13 mouse cellular contexts compared by ENCODE assay signal in the genomic region with DNA sequence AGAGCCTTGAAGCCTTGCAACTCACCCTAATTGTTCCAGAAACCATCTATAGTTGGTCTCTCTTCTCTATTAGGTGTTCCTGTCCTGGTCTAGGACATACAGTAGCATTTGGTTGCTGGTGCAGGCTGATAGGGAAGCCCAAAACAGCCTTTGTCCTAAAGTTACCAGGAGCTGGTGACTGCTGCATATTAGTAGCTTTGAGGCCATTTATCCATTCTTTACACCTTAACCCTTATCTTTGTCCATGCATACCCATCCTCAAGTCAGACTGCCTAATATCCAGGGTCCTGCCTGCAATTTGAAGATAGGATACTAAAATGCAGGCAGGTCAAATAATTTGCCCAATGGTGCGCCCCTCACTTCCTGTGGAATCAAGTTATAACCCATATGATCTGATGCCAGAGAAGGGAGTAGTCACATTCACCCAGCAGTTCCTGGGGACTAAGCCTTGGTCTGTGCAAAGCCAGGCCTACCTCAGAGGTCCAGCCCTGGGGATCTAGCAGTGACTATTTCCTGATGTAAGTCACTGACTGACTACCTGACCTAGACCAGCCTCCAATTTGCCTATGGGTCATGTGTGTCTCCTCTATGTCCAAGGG. TPM values are rescaled to one million over a fixed set of nuclear protein-coding genes. Genes with fewer than 3 reads are reported as not detected.
DNase-seq lines count a peak whose midpoint lies in the region; ATAC-seq lines count a peak whose summit lies in the region.
"Had no signal": no experiment of that assay in that cellular context is flagged by ENCODE, and none has a peak within 500 bp of the region (broad histone marks: within the 10 kb centered on the region; RNA-seq: fewer than 3 reads in every experiment).

No protein-coding gene starts in this region.

- peaks cover 34% of the 10 kb centered on the region for H3K27me3 ChIP-seq in heart, embryonic 13.5 days (replicated peaks)
- H3K27me3 ChIP-seq in lung, embryonic 16.5 days (ENCODE audit: control insufficient read depth, insufficient read depth, low read depth, low read length), result no peaks in the 10 kb centered on the region
- H3K27me3 ChIP-seq in liver, embryonic 11.5 days (replicated peaks; ENCODE audit: control insufficient read depth, insufficient read depth, low read length), result peaks cover 19% of the 10 kb centered on the region
- H3K27me3 ChIP-seq in stomach, embryonic 16.5 days (ENCODE audit: control insufficient read depth, insufficient read depth, low read length), result 0 out of 2 replicates have a peak, but pooled peaks cover 7% of the 10 kb centered on the region
- H3K27me3 ChIP-seq: forebrain, embryonic 15.5 days had no signal

- no peaks in the 10 kb centered on the region for H3K36me3 ChIP-seq in heart, embryonic 13.5 days
- no peaks in the 10 kb centered on the region for H3K36me3 ChIP-seq in lung, embryonic 16.5 days (ENCODE audit: control insufficient read depth, insufficient read depth, low read length)
- no peaks in the 10 kb centered on the region for H3K36me3 ChIP-seq in liver, embryonic 11.5 days (ENCODE audit: control insufficient read depth, insufficient read depth, low read length)
- no peaks in the 10 kb centered on the region for H3K36me3 ChIP-seq in stomach, embryonic 16.5 days (ENCODE audit: control insufficient read depth, insufficient read depth, low read length)
- H3K36me3 ChIP-seq: forebrain, embryonic 15.5 days had no signal

- no peaks in the 10 kb centered on the region for H3K9me3 ChIP-seq in heart, embryonic 13.5 days
- H3K9me3 ChIP-seq in lung, embryonic 16.5 days (ENCODE audit: control insufficient read depth, low read length), result no peaks in the 10 kb centered on the region
- H3K9me3 ChIP-seq in liver, embryonic 11.5 days (ENCODE audit: control insufficient read depth, low read length), result no peaks in the 10 kb centered on the region
- H3K9me3 ChIP-seq in stomach, embryonic 16.5 days (replicated peaks; ENCODE audit: control insufficient read depth, low read length), result no peaks in the 10 kb centered on the region
- H3K9me3 ChIP-seq: forebrain, embryonic 15.5 days had no signal

- no peak overlapping the region for H3K9ac ChIP-seq in heart, embryonic 13.5 days
- H3K9ac ChIP-seq in lung, embryonic 16.5 days (ENCODE audit: low read length), result 0 out of 2 replicates have a peak overlapping the region, but pooled peaks have one; percentile 20
- H3K9ac ChIP-seq in liver, embryonic 11.5 days (ENCODE audit: low read depth, low read length), result no peak overlapping the region
- H3K9ac ChIP-seq in stomach, embryonic 16.5 days (ENCODE audit: low read length), result no peak overlapping the region
- H3K9ac ChIP-seq: forebrain, embryonic 15.5 days had no signal

- H3K27ac ChIP-seq in heart, embryonic 13.5 days (replicated peaks), result peak overlapping the region; percentile 82
- peak overlapping the region; percentile 91 for H3K27ac ChIP-seq in lung, embryonic 16.5 days (ENCODE audit: low read length)
- peak overlapping the region; percentile 6; the same call in 1 of the 2 replicates for H3K27ac ChIP-seq in liver, embryonic 11.5 days (ENCODE audit: low read depth, low read length)
- peak overlapping the region; percentile 82 for H3K27ac ChIP-seq in stomach, embryonic 16.5 days (ENCODE audit: low read length)
- H3K27ac ChIP-seq: forebrain, embryonic 15.5 days had no signal

- no peak overlapping the region for H3K4me3 ChIP-seq in heart, embryonic 13.5 days
- no peak overlapping the region for H3K4me3 ChIP-seq in lung, embryonic 16.5 days (ENCODE audit: low read length)
- no peak overlapping the region for H3K4me3 ChIP-seq in liver, embryonic 11.5 days (ENCODE audit: low read depth, low read length)
- H3K4me3 ChIP-seq in stomach, embryonic 16.5 days (replicated peaks; ENCODE audit: low read length), result no peak overlapping the region
- H3K4me3 ChIP-seq: forebrain, embryonic 15.5 days had no signal

- no peak overlapping the region for H3K4me2 ChIP-seq in heart, embryonic 13.5 days
- no peak overlapping the region for H3K4me2 ChIP-seq in lung, embryonic 16.5 days (ENCODE audit: low read depth, low read length)
- no peak overlapping the region for H3K4me2 ChIP-seq in liver, embryonic 11.5 days
- H3K4me2 ChIP-seq in stomach, embryonic 16.5 days (ENCODE audit: low read depth, low read length), result no peak overlapping the region
- H3K4me2 ChIP-seq: forebrain, embryonic 15.5 days had no signal

- H3K4me1 ChIP-seq in heart, embryonic 13.5 days, result peaks cover 27% of the 10 kb centered on the region
- peaks cover 30% of the 10 kb centered on the region for H3K4me1 ChIP-seq in lung, embryonic 16.5 days (replicated peaks; ENCODE audit: control insufficient read depth, insufficient read depth, low read length)
- H3K4me1 ChIP-seq in liver, embryonic 11.5 days (replicated peaks; ENCODE audit: control insufficient read depth, insufficient read depth, low read length), result peaks cover 12% of the 10 kb centered on the region; the same call in 1 of the 2 replicates
- peaks cover 15% of the 10 kb centered on the region; the same call in 1 of the 2 replicates for H3K4me1 ChIP-seq in stomach, embryonic 16.5 days (ENCODE audit: control insufficient read depth, insufficient read depth, low read length)
- H3K4me1 ChIP-seq: forebrain, embryonic 15.5 days had no signal

- intact Hi-C loops in heart, postnatal 36 days (cut with DNase I), result no loop called here

- WGBS in heart, embryonic 13.5 days, result 64% methylated on average over 1 of the region's 1 CpGs
- 100% methylated on average over 1 of the region's 1 CpGs for WGBS in lung, embryonic 16.5 days
- whole genome bisulfite sequencing in liver, embryonic 11.5 days, result 58% methylated on average over 1 of the region's 1 CpGs
- 92% methylated on average over 1 of the region's 1 CpGs for WGBS in stomach, embryonic 16.5 days

- ATAC-seq in heart, embryonic 13.5 days (ENCODE audit: extremely low read depth, insufficient number of reproducible peaks, low FRiP score, low TSS enrichment), result no peak
- no peak for ATAC-seq in lung, embryonic 16.5 days (ENCODE audit: low read depth)
- peak; percentile 68 for ATAC-seq in liver, embryonic 11.5 days (replicated peaks; ENCODE audit: low FRiP score)
- no peak for ATAC-seq in stomach, embryonic 16.5 days (ENCODE audit: insufficient read depth, low FRiP score)
- ATAC-seq: forebrain, embryonic 15.5 days had no signal

- no peak for DNase-seq in heart, postnatal 36 days
- DNase-seq in lung, adult 18-20 months, result no peak
- no peak for DNase-seq in liver, embryonic 11.5 days (ENCODE audit: low spot score)
- no peak for DNase-seq in layer of hippocampus, postnatal 36 days
- DNase-seq in cerebellum, postnatal 25 days, result no peak
- DNase-seq: adrenal gland, adult 8-10 months; spleen, adult 18-20 months; thymus, postnatal 25 days had no signal

RNA-seq across cellular contexts. Expression of a gene that starts 7.6 kb away (rescaled TPM):
- polyA plus RNA-seq in heart, embryonic 13.5 days (2015; fragmentation: Nextera tagmentation; extraction: Ambion mirVana), result 76.0 and 87.0 TPM in 2 replicates
- total RNA-seq in heart, postnatal 36 days (2021), result 100 to 1,000 TPM; 229 to 253 TPM
- 206 and 225 TPM in 2 replicates for polyA plus RNA-seq in lung, embryonic 16.5 days (2015; fragmentation: Nextera tagmentation; extraction: Ambion mirVana)
- polyA plus RNA-seq in liver, embryonic 11.5 days (2014; fragmentation: Nextera tagmentation; extraction: Ambion mirVana), result 21.5 and 22.9 TPM in 2 replicates
- 87.2 and 114 TPM in 2 replicates for polyA plus RNA-seq in stomach, embryonic 16.5 days (2015; fragmentation: Nextera tagmentation; extraction: Ambion mirVana)
- 10 to 100 TPM; 15.5 to 19.3 TPM for total RNA-seq in layer of hippocampus, postnatal 36 days (2021)

RNA-seq across cellular contexts. Expression of a gene that starts 16.9 kb away (rescaled TPM):
- polyA plus RNA-seq in heart, embryonic 13.5 days (2015; fragmentation: Nextera tagmentation; extraction: Ambion mirVana), result 52.1 and 61.7 TPM in 2 replicates
- total RNA-seq in heart, postnatal 36 days (2021), result 1 to 10 TPM; 6.8 to 6.9 TPM
- polyA plus RNA-seq in lung, embryonic 16.5 days (2015; fragmentation: Nextera tagmentation; extraction: Ambion mirVana), result 54.2 and 54.4 TPM in 2 replicates
- 66.2 and 67.8 TPM in 2 replicates for polyA plus RNA-seq in liver, embryonic 11.5 days (2014; fragmentation: Nextera tagmentation; extraction: Ambion mirVana)
- 49.6 and 50.9 TPM in 2 replicates for polyA plus RNA-seq in stomach, embryonic 16.5 days (2015; fragmentation: Nextera tagmentation; extraction: Ambion mirVana)
- total RNA-seq in layer of hippocampus, postnatal 36 days (2021), result 1 to 10 TPM; 5.8 to 8.0 TPM

RNA-seq across cellular contexts. Expression of a gene that starts 27.1 kb away (rescaled TPM):
- 0.32 and 0.56 TPM in 2 replicates for polyA plus RNA-seq in heart, embryonic 13.5 days (2015; fragmentation: Nextera tagmentation; extraction: Ambion mirVana)
- under 1 TPM in 1 of 2 experiments, not detected in 1; 0.08 TPM for total RNA-seq in heart, postnatal 36 days (2021)
- 0.11 TPM in 1 of 2 replicates, not detected in the other for polyA plus RNA-seq in lung, embryonic 16.5 days (2015; fragmentation: Nextera tagmentation; extraction: Ambion mirVana)
- polyA plus RNA-seq in liver, embryonic 11.5 days (2014; fragmentation: Nextera tagmentation; extraction: Ambion mirVana), result 0.09 and 0.10 TPM in 2 replicates
- 0.26 and 0.59 TPM in 2 replicates for polyA plus RNA-seq in stomach, embryonic 16.5 days (2015; fragmentation: Nextera tagmentation; extraction: Ambion mirVana)
- total RNA-seq in layer of hippocampus, postnatal 36 days (2021), result 100 to 1,000 TPM; 151 to 152 TPM
- total RNA-seq: megakaryocyte, adult 5-6 weeks had no signal

RNA-seq across cellular contexts. Expression of a gene that starts 40.6 kb away (rescaled TPM):
- not detected in 2 replicates for polyA plus RNA-seq in heart, embryonic 13.5 days (2015; fragmentation: Nextera tagmentation; extraction: Ambion mirVana)
- not detected for total RNA-seq in heart, postnatal 36 days (2021)
- not detected in 2 replicates for polyA plus RNA-seq in lung, embryonic 16.5 days (2015; fragmentation: Nextera tagmentation; extraction: Ambion mirVana)
- not detected in 2 replicates for polyA plus RNA-seq in liver, embryonic 11.5 days (2014; fragmentation: Nextera tagmentation; extraction: Ambion mirVana)
- polyA plus RNA-seq in stomach, embryonic 16.5 days (2015; fragmentation: Nextera tagmentation; extraction: Ambion mirVana), result 12.3 and 24.8 TPM in 2 replicates
- total RNA-seq in layer of hippocampus, postnatal 36 days (2021), result not detected
- total RNA-seq: megakaryocyte, adult 5-6 weeks had no signal
- polyA plus RNA-seq: forebrain, embryonic 15.5 days had no signal

Comparison
In these comparisons a context has a peak if more than half of its experiments do, and no peak if none do; other contexts are left out.
1. H3K27ac ChIP-seq: peak in every context shown above with its lines; median percentile 91 in lung, embryonic 16.5 days; 82 in heart, embryonic 13.5 days; 82 in stomach, embryonic 16.5 days; 6 in liver, embryonic 11.5 days.